Mouse (Mus musculus) NIH3T3 (cell line): ENCODE measurements around the gene Gm17604.

Source experiments
- DNase-seq: peaks from one replicate; pipeline ENCODE4 v3.0.0-alpha.2; 2012; ENCODE audit warnings: low read depth

The Gm17604 gene

GRCm38 (mm10) chrX:165004779-165005324 lies at the start of gene Gm17604:
Gene Gm17604, minus strand, starts transcription at chrX:165004829.
- no peak for DNase-seq

- DNase-seq, result no peak
Observed at GRCm38 (mm10) chrX:165049929-165050328, 45.3 kb upstream of the Gm17604 start.

GRCm38 (mm10) chrX:165003141-165003540 lies 1.5 kb downstream of the Gm17604 start:
- DNase-seq, result no peak

GRCm38 (mm10) chrX:164980193-164980775 lies 24.3 kb downstream of the Gm17604 start, which contains the start of the genes Mospd2 and Fancb:
Gene Mospd2, minus strand, starts transcription at chrX:164980375.
Gene Fancb, plus strand, starts transcription at chrX:164980592.
- peak; percentile 94 for DNase-seq

- DNase-seq, result no peak
Observed at GRCm38 (mm10) chrX:164978866-164979265, 25.8 kb downstream of the Gm17604 start.

- no peak for DNase-seq
Observed at GRCm38 (mm10) chrX:164971206-164971605, 33.4 kb downstream of the Gm17604 start.

- no peak for DNase-seq
Observed at GRCm38 (mm10) chrX:164965750-164966448, 38.7 kb downstream of the Gm17604 start.
